Mouse (Mus musculus) intestine, embryonic 15.5 days (tissue): ENCODE data around the gene Knstrn. TPM values are rescaled to one million over a fixed set of nuclear protein-coding genes. Genes with fewer than 3 reads are reported as not detected.

Experiments used
- ATAC-seq: fragments of 200-750 bp; cut with Nextera tagmentation; 2 replicates; pipeline ENCODE4 v1.8.0; 2017; ENCODE audit warnings: moderate TSS enrichment, moderate library complexity
- H3K27ac ChIP-seq: fragments of 300-500 bp; sonication (generic); 2 replicates; pipeline ENCODE4 v1.5.1; 2015; ENCODE audit warnings: mild to moderate bottlenecking, inconsistent platforms
- H3K27me3 ChIP-seq: fragments of 300-500 bp; sonication (generic); replicated peaks from 2 replicates; pipeline ENCODE4 v1.6.1; 2015; ENCODE audit warnings: inconsistent platforms
- H3K36me3 ChIP-seq: fragments of 300-500 bp; sonication (generic); 2 replicates; pipeline ENCODE4 v1.6.1; 2015; ENCODE audit warnings: inconsistent platforms
- H3K4me1 ChIP-seq: fragments of 300-500 bp; sonication (generic); replicated peaks from 2 replicates; pipeline ENCODE4 v1.6.1; 2015; ENCODE audit warnings: inconsistent platforms
- H3K4me2 ChIP-seq: fragments of 300-500 bp; sonication (generic); replicated peaks from 2 replicates; pipeline ENCODE4 v1.6.1; 2015; ENCODE audit warnings: mild to moderate bottlenecking, inconsistent platforms
- H3K4me3 ChIP-seq: fragments of 300-500 bp; sonication (generic); replicated peaks from 2 replicates; pipeline ENCODE4 v1.5.1; 2015; ENCODE audit warnings: inconsistent platforms
- H3K9ac ChIP-seq: fragments of 300-500 bp; sonication (generic); 2 replicates; pipeline ENCODE4 v1.6.1; 2015; ENCODE audit warnings: inconsistent platforms
- H3K9me3 ChIP-seq: fragments of 300-500 bp; sonication (generic); 2 replicates; pipeline ENCODE4 v1.6.1; 2016; ENCODE audit warnings: inconsistent platforms
- WGBS: fragments of 180-500 bp; shearing (Covaris S2); methylation state at CpG from one replicate; pipeline ENCODE4 v1.1.7; 2015; 5-methylcytosine and 5-hydroxymethylcytosine counted together
- polyA plus RNA-seq: library from polyadenylated mRNA; unstranded; fragments of >200 nt; fragmentation: Nextera tagmentation; extraction: Ambion mirVana; gene quantifications from 2 replicates; pipeline ENCODE4 v1.2.1, GENCODE M21; 2015

Gene Knstrn
- polyA plus RNA-seq, result 89.5 and 98.5 TPM in 2 replicates

DNA sequence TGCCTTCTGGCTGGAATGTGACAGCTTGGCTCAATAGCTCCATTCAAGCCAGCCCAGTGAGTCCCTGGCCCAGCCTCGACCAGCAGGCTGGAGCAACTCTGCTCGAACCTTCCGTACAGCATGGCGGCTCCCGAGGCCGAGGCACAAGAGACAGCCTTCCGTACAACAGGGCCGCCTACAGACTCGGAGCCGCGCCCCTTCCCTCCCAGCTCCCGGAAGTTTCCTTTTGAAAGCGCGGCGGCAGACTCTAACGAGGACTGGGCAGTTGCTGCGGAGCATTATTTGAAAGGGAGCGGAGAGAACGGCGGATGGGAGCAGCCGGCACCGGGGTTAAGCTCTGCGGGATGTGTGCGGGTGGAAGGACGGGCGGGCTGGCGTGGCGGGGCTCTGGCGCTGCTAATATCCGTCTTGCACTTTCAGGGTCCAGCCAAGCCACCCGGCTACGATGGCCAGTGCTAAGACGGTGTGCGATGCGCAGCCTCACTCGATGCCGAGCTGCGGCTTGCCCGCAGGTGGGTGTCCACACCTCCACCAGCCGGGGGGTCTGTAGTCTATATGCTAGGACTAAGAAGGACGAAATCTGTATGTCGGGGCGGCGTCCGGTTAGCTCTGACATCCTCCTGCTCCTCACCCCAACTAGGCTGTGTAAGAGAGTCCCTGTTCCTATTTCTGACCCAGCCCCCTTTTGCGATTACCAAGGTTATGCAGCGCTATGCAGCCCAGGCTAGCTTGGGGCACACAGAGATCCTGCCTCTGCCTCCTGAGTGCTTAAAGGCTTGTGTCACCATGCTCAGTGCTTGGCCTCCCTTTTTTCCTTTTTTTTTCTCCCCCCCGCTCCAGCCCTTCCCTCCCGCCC, at the start of gene Knstrn:
Knstrn (plus strand) TSS at position 23 of the 856 bp plus-strand sequence.
- 0 out of 2 replicates have a peak, but pooled peaks cover 12% of the 10 kb centered on the region for H3K4me1 ChIP-seq
- H3K27ac ChIP-seq, result peak within 1 kb of the TSS; percentile 44; the same call in 1 of the 2 replicates
- peak within 1 kb of the TSS; percentile 71 for H3K9ac ChIP-seq
- no peaks in the 10 kb centered on the region for H3K9me3 ChIP-seq
- peak within 1 kb of the TSS; percentile 80 for H3K4me3 ChIP-seq
- WGBS, result under 1% methylated on average over 49 of the region's 49 CpGs
- peak; percentile 96 for ATAC-seq
- H3K27me3 ChIP-seq, result no peaks in the 10 kb centered on the region
- peaks cover 11% of the 10 kb centered on the region; the same call in 1 of the 2 replicates for H3K36me3 ChIP-seq
- peak within 1 kb of the TSS; percentile 82 for H3K4me2 ChIP-seq

DNA sequence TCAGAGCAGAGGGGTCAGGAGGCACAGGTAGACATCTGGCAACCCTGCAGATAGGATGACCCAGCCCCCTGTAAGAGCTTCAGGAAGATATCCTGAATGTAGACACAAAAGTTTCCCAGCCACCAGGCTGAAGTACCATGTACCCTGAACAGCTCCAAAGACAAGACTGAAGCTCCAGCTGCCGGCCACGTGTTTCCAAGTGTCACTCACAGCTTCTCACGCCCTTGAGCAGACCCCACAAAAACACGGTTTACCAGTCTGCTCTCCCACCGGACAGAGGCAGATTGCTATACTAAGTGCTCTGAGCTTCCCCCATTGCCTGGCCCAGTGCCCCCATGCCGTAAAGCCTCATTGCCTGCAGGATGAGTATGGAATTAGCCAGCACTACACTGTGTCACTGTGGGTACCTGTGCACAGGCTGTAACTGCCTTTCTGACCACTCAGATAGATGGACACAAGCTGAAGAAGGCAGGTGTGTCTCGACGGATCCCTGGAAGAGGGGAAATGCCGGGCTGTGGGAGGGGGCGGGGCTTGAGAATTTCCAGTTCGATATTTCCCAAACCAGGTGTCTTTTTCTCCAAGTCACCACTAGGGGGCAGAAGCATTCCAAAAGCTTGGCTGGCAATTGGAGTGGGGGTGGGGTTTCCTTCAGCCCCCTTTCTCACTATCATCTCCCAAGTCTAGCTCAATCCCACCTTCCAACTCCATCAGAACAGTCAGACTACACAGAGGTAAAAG, 49.5 kb upstream of the Knstrn start:
- Histone ChIP-seq H3K27ac (no peak overlapping the region), H3K9me3 (no peaks in the 10 kb centered on the region), H3K27me3 (no peaks in the 10 kb centered on the region), H3K36me3 (no peaks in the 10 kb centered on the region), H3K4me1 (peaks cover 45% of the 10 kb centered on the region), H3K4me2 (no peak overlapping the region), H3K4me3 (no peak overlapping the region), H3K9ac (no peak overlapping the region)
- WGBS, result 29% methylated on average over 11 of the region's 11 CpGs
- no peak for ATAC-seq

DNA sequence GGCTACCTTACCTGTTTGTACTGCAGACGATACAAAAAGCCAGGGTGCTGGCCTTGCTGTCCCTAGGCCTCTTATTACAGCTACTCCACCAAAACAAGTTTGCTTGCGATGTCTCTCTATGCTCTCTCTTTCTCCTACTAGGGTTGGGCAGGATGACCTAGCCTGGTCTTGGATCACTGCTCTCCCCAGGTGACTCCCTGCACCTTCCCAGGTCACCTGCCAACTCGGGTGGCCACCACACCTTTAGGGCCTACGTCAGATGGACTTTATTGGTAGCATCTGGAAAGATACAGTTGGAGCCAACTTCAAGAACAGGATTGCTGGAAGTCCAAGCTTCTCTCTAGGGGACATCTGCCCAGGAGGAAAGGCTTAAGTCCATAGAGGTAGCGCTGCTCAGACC, 48.9 kb upstream of the Knstrn start:
- WGBS, result 83% methylated on average over 5 of the region's 5 CpGs
- Histone ChIP-seq H3K27me3 (no peaks in the 10 kb centered on the region), H3K36me3 (no peaks in the 10 kb centered on the region), H3K4me2 (no peak overlapping the region), H3K27ac (no peak overlapping the region), H3K4me3 (no peak overlapping the region), H3K9ac (no peak overlapping the region), H3K9me3 (no peaks in the 10 kb centered on the region), H3K4me1 (peaks cover 40% of the 10 kb centered on the region)
- ATAC-seq, result no peak

DNA sequence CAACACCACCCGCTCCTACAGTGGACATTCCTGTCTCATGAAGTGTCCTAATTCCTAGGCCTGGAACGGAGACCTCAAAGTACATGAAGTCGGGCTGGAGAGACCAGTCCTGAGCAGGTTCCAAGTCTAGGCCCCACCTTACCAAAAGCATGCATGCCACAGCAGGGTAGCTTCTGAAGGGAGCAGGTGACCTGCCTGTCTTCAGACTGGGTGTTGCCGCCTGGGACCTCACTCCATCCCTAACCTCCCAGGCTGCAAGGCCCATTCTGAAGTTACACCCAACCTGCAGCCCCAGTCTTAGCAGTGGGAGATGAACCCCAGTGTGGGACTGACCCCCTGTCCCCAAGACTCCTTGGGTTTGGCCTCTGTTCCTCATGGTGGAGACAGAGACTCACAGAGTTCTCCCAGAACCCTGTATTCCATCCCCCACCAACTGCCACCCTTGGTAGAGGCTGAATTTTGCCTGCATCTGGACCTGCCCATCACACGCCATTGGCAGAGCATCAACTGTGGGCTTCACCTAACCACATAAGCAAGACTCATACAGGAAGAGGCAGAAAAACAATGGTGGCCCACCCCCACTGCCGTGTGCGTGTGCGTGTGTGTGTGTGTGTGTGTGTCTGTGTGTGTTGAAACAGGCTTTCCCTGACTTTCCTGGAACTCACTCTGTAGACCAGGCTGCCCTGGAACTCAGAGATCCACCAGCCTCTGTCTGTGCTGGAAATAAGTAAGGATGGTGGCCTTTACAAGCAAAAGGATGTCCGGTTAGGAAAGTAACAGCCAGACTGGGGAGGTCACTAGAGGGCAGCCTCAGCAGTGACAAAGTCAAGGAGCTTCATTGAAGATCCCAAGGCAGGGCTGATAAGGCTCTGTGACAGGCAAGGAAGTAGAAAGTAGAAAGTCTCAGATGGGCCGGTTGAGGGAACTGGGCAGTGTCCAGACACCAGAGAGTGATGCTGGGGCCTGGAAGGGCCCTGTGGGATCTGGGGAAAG, 47.5 kb upstream of the Knstrn start:
- ATAC-seq, result no peak
- H3K9me3 ChIP-seq, result no peaks in the 10 kb centered on the region

DNA sequence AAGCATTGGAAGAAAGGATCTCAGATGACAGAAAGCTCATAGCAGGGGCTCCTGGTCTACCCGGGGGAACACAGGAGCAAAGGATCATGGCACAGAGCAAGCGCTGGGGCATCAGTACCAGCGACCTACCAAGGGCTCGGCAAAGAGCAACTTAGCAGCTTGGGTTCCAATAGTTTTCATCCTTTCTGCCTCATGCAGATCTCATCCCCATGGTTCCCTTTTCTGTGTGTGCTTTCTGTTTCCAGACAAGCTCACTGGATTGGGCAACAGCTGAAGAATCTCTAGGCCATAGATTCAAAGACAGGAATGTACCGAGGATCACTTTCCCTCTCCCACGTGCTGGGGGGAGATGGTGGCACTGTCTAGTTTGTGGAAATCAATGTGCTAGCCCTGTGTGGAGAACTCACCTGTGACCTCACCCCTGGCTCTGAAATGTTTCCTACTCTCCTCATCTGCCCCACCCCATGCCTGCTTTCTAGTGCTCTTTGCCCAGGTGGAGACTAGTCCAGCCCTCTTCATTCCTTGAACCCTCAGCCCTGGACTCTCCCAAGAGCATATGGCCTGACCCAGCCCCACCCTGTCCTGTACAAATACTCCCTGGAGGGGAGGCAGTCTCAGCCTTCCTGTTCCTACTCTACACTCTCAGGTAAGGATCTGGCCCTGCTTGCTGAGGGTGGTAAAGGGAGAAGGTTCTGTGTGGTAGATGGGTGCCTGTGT, 41.5 kb upstream of the Knstrn start, which contains the start of gene Phgr1:
Phgr1 (plus strand) TSS at position 612 of the 717 bp plus-strand sequence.
- 75% methylated on average over 6 of the region's 6 CpGs for WGBS
- peak within 1 kb of the TSS; percentile 12; the same call in 1 of the 2 replicates for H3K4me3 ChIP-seq
- peak; percentile 93 for ATAC-seq
- no peaks in the 10 kb centered on the region for H3K36me3 ChIP-seq
- H3K9me3 ChIP-seq, result no peaks in the 10 kb centered on the region
- H3K27ac ChIP-seq, result peak within 1 kb of the TSS; percentile 67
- peak within 1 kb of the TSS; percentile 41 for H3K4me2 ChIP-seq
- no peak within 1 kb of the TSS for H3K9ac ChIP-seq
- no peaks in the 10 kb centered on the region for H3K27me3 ChIP-seq
- peaks cover 6% of the 10 kb centered on the region; the same call in 1 of the 2 replicates for H3K4me1 ChIP-seq

More for the DNA sequence above, 47.5 kb upstream of the Knstrn start:
- Histone ChIP-seq H3K27me3 (no peaks in the 10 kb centered on the region), H3K4me1 (peaks cover 31% of the 10 kb centered on the region), H3K9ac (no peak overlapping the region), H3K4me2 (no peak overlapping the region), H3K4me3 (no peak overlapping the region), H3K36me3 (no peaks in the 10 kb centered on the region), H3K27ac (no peak overlapping the region)
- WGBS, result 75% methylated on average over 10 of the region's 10 CpGs

DNA sequence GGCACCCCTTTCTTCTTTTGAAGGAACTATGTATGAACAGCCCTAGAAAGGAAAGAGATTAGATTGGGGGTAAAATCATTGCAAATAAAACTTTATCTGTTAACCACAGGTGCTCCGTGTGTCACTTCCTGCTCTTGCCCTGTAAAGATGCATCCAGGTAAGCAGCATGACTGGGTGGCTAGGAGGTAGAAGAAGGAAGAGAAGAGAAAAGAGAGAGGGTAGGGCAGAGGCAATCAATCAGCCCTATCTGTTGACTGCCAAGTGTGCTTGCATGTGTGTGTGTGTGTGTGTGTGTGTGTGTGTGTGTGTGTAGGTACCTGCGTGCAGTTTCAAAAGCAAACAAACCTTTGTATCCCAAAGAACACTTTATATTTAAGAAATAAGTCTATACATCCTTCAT, 39.3 kb upstream of the Knstrn start:
- Histone ChIP-seq H3K9ac (no peak overlapping the region), H3K27ac (no peak overlapping the region), H3K27me3 (no peaks in the 10 kb centered on the region), H3K4me3 (no peak overlapping the region), H3K4me2 (peak overlapping the region; percentile 11; the same call in 1 of the 2 replicates), H3K9me3 (no peaks in the 10 kb centered on the region), H3K4me1 (peaks cover 10% of the 10 kb centered on the region), H3K36me3 (no peaks in the 10 kb centered on the region)
- ATAC-seq, result peak; percentile 53
- 57% methylated on average over 2 of the region's 2 CpGs for WGBS

DNA sequence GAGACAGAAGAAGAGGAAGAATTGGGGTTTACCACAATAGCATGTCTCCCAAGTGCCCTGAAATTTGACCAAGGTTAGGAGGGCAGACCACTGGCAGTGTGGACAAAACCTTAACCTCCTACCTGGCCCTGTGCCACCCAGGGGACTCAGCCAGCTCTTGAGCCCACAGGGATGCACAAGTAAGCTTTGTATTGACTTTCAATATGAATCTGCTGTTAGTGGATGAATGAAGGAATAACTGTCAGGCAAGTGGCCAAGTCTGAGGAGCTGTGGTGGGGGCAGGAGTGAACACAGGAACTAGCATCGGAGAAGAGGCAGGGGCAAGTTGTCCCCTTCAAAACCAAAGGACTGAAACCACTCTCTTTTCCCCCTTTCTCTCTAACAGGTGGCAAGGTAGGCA, 38.4 kb upstream of the Knstrn start:
- H3K36me3 ChIP-seq, result no peaks in the 10 kb centered on the region
- H3K9me3 ChIP-seq, result no peaks in the 10 kb centered on the region
- no peak overlapping the region for H3K4me3 ChIP-seq
- H3K4me1 ChIP-seq, result peaks cover 14% of the 10 kb centered on the region
- no peak overlapping the region for H3K4me2 ChIP-seq
- ATAC-seq, result no peak
- no peak overlapping the region for H3K9ac ChIP-seq
- WGBS, result 77% methylated on average over 1 of the region's 1 CpGs
- H3K27ac ChIP-seq, result no peak overlapping the region
- no peaks in the 10 kb centered on the region for H3K27me3 ChIP-seq

DNA sequence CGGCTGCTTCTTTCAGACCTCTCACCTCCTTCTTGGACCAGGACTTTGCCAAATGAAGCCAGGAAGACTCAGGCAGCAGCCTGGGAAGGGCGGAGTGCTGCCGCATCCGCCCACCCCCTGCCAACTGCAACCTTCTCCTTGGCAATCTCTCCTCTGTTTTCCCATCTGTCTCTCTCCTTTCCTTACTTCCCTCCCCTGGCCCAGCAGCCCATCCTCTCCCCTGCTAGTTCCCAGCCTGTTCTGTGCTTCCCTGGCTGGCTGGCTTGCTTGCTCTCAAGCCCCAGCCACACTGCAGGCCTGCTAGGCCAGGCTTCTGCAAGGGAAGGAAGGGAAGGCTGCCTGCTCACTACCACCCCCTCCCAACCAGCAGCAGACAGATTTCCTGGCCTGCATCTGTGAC, 38.0 kb upstream of the Knstrn start:
- no peaks in the 10 kb centered on the region for H3K36me3 ChIP-seq
- H3K9ac ChIP-seq, result no peak overlapping the region
- peaks cover 14% of the 10 kb centered on the region for H3K4me1 ChIP-seq
- H3K27me3 ChIP-seq, result no peaks in the 10 kb centered on the region
- 70% methylated on average over 4 of the region's 4 CpGs for WGBS
- no peak overlapping the region for H3K27ac ChIP-seq
- no peak for ATAC-seq
- H3K9me3 ChIP-seq, result no peaks in the 10 kb centered on the region
- no peak overlapping the region for H3K4me3 ChIP-seq
- H3K4me2 ChIP-seq, result no peak overlapping the region

DNA sequence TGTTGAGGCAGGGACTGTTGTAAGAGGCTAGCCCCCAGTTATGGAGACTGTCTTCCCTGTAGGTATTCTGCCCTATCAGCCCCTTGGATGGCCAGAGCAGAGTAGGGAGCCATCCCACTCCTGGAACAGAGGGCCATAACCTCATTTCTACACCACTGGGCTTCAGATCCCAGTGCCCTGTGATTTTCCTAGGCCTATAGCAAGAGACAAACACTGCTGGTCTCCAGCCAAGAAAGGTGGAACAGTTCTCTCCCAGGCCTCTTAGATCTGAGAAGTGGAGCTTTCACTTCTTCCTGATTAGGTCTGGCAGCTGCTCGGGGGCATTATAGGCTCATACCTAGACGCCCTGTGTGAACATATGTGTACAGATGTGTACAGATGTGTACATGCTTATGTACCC, 37.5 kb upstream of the Knstrn start:
- 78% methylated on average over 2 of the region's 2 CpGs for WGBS
- no peaks in the 10 kb centered on the region for H3K27me3 ChIP-seq
- no peak overlapping the region for H3K4me3 ChIP-seq
- no peak overlapping the region for H3K4me2 ChIP-seq
- no peaks in the 10 kb centered on the region for H3K36me3 ChIP-seq
- ATAC-seq, result no peak
- peaks cover 14% of the 10 kb centered on the region for H3K4me1 ChIP-seq
- no peaks in the 10 kb centered on the region for H3K9me3 ChIP-seq
- H3K27ac ChIP-seq, result no peak overlapping the region
- no peak overlapping the region for H3K9ac ChIP-seq

DNA sequence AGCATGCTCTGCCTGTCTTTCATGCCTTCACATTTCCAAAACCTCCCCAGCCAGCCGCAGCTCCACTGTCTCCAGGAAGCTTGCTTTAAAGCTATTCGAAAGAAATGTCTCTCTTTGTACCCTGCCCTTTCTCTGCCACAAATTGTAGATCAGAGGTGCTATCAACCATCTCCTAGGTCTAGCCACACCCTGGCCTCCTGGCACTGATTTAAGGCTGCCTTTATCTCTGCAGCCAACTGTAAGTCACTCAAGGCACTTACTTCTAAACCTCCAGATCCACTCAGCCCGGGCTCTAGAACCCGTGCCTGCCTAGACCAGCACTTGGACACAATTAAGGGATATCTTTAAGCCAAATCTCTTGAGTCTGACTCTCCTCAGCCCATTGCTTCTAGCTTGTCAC, 35.4 kb upstream of the Knstrn start:
- Histone ChIP-seq H3K4me2 (no peak overlapping the region), H3K9me3 (no peaks in the 10 kb centered on the region), H3K36me3 (no peaks in the 10 kb centered on the region), H3K4me3 (no peak overlapping the region), H3K27me3 (no peaks in the 10 kb centered on the region), H3K4me1 (peaks cover 8% of the 10 kb centered on the region), H3K9ac (no peak overlapping the region), H3K27ac (no peak overlapping the region)
- WGBS, result 74% methylated on average over 4 of the region's 4 CpGs
- ATAC-seq, result no peak

DNA sequence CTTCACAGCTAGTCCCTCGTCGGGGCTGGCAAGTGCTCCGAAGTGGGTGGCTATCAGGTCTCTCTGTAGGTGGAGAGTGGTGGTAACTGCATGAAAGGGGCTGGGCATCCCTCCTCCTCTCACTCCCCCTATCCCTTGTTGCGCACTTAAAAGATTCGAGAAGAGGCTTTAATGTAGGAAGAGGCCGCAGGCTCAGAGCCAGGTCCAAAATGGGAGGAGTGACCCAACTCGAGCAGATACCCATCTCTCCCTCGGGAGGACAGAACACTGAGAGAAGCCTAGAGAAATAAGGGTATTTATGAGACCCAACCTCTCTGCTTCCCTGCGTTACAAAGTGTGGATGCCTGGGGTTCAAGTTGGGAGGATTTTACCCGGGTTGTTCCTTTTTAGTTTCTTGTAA, 34.7 kb upstream of the Knstrn start:
- peak overlapping the region; percentile 36 for H3K4me3 ChIP-seq
- peak overlapping the region; percentile 29; the same call in 1 of the 2 replicates for H3K9ac ChIP-seq
- no peaks in the 10 kb centered on the region for H3K9me3 ChIP-seq
- H3K27ac ChIP-seq, result no peak overlapping the region
- ATAC-seq, result peak; percentile 18; the same call in 1 of the 2 replicates
- WGBS, result 14% methylated on average over 10 of the region's 10 CpGs
- peak overlapping the region; percentile 77 for H3K4me2 ChIP-seq
- H3K27me3 ChIP-seq, result no peaks in the 10 kb centered on the region
- H3K36me3 ChIP-seq, result no peaks in the 10 kb centered on the region
- H3K4me1 ChIP-seq, result peaks cover 8% of the 10 kb centered on the region
